Mouse (Mus musculus): ENCODE results near the gene Ifitm3. TPM values are rescaled to one million over a fixed set of nuclear protein-coding genes. Genes with fewer than 3 reads are reported as not detected.
"Not testable (repeated sequence)": the region's sequence is repeated elsewhere in the genome, so short reads cannot be mapped to it uniquely, and the experiment has no call there.

Gene Ifitm3
- total RNA-seq, 2 experiments from 2014 or later: 11.1 to 11.4 TPM

DNA sequence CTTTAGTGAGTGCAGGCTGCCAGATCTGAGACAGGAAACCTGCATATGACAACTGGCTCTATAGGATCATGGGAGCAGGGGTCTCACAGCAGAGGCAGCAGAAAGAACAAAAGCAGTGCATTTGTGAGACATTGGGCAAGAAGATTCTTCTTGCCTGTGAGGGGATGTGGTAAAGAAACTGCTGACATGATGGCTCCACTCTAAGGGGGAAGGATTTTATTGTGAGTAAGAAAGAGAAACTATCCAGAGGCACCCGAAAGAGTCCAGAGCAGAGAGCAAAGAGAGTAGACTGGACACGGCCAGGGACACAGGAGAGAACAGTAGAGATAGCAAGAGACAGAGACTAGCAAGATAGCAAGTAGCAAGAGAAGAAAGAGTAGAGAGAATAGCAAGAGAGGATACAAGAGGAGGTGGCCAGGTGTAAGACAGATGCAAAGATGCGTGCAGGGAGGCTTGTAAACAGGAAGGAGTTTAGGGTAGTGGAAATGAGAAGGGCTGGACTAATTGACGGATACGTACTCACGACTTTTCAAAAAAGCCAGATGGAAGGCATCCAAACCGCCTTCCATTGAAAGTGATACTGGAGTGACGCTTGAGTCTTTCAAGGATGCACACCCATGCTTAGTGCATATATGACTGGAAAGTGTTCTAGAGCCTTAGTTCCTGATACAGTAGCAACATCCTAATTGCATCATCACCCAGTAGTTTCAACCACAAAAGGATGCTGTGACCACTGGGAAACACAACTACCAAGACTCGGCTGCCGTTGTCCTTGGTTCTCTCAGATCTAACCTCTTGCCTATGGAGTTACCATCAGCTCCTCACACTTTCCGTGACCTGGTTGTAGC lies 11.5 kb downstream of the Ifitm3 start:
- DNase-seq: no peak

DNA sequence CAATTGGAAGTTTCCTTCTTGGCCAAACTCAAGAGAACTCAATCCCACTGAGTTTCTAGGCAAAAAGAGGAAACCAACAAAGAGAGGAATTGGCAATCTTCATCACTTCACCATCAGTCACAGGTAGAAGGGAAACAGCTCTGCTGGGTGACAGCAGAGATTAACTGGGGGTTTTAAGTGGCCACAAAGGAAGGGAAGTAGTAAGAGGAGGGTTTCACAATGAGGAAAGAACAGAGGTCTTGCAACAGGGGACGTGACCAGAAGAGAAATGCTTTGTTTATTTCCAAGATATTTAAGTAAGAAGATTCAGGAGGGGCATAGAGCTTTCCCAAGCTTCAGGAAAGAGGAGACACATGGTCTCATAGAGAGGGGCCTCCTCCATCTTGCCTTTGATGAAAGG lies 12.8 kb downstream of the Ifitm3 start:
- no peak for DNase-seq

DNA sequence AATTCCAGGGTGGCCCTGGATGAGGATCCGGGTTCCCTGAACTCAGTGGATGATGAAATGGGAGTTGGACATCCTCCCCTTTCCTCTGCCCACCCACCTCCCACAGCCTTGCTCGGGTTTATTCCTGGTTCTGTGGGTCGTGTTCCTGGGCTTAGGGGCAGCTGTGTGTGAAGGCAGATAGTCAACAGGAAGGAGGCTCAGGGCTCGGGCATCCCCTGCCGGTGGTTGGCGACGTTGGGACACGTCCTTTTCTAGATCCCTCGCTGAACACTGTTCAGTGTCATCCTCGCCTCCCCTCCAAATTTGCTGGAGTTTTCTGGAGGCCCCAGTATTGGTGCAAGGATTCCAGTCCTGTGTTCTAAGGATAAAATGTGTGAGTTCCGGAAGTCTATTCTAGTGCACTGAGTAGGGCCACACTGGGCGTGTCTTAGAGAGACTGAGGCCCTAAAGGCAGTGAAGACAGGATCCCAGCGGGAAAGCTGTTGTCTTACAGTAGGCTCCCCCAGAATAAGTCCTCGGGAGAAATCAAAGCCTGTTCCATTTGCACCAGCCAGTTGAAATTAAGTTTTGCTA lies 19.4 kb downstream of the Ifitm3 start:
- no peak for DNase-seq

DNA sequence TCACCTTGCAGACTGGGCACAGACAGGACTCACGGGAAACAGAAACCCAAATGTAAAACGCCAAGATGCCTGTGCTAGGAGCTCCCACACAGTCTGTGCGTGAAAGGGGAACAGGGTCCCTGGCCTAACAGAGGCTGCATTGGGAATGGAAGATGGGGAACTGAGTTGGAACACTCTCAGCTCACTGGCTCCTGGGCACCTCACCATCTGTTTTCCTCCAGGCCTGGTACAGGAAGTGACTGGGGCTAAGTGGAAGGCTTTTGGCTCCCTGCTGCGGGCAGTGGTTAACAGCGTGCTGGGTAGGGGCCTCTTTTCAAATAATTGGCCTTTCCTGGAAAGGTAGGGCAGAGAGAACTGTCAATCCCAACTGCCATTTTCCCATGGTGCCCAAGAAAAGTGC lies 19.9 kb downstream of the Ifitm3 start:
- no peak for DNase-seq

DNA sequence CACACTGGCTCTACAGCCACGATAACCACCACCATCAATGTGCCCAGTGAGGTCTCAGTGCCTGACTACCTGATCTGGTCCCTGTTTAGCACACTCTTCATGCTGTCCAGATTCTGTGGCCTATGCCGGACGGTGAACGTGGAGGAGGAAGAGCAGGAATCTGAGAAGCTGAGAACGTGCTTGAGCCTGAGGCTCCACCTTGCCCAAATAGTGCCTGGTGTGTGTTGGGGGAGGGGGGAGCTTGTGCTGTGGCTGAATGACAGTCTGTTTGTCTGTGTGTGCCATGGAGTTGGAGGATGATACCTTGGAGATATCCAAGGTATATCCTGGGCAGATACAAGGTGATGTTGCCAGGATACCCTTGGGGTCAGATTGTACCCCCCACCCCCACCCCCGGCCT lies 20.4 kb downstream of the Ifitm3 start:
- DNase-seq: no peak

DNA sequence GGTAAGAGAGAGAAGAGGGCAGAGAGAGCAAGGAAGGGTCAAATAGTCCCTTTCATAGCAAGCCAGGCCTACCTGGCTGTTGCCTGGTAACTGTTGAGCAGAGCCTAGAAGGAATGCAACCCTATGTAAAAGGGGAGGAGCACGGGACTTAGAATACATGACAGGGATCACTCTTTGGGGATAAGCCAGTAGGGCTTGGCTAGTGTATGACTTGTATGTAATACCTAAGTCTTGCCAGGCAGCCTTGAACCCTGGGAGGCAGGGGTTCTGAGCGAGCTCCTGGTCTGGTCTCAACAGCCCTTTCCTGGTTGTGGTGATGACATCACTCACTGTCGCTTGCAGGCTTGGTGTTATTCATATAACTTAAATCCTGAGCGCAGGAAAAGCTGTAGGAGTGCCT lies 21.5 kb downstream of the Ifitm3 start:
- no peak for DNase-seq

DNA sequence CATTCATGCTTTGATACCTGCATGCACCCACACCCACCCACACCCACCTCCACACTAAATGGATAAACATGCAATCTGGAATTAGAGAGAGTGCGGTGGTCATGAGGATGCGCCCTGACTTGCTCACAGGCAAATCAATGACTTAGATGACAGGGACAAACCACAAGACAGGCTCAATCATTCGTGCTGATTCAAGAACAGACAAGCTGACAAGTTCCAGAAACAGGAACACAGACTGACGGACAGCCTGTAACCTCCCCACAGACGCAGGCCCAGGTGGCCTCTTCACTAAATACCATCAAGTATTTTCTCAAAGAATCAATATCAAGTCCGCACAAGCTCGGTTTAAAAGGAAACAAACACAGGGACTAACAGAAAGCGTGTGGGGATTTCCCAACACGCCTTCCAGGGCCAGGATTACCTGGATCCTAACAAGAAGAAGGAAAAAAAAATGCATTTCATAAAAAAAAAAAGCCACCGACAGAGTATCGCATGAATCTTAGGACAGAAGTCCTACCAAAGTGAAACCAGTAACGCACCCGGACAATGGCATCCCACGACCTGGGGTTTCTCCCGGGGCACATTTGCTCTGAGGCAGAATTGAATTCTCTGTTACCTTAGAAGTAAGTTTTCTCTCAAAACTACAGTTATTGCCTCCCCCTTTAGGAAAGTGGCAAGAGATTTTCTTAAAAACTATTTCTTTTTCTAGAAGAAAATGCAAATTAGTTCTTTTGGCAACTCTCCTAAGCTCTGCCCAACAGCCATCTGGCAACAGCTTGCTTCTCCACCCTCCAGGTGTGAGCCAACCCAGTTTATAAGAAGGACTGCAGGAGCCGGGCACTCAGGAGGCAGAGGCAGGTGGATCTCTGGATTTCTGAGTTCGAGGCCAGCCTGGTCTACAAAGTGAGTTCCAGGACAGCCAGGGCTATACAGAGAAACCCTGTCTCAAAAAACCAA lies 23.1 kb downstream of the Ifitm3 start:
- DNase-seq: no peak

DNA sequence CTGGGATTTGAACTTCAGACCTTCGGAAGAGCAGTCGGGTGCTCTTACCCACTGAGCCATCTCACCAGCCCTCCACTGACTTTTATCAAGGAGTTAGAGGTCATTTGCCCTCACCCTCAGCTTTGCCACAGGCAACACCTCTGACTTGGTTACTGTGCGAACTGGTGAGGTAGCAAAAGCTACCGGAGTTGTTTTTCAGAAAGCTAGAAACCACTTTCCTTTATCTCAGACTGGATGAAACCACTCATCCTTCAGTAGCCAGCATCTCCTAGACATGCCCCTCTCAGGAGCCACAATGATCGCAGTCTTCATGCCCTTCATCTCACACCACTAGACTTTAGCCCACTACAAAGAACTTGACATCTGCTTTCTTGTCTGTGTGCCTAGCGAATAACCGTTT lies 27.6 kb downstream of the Ifitm3 start:
- DNase-seq: no peak

DNA sequence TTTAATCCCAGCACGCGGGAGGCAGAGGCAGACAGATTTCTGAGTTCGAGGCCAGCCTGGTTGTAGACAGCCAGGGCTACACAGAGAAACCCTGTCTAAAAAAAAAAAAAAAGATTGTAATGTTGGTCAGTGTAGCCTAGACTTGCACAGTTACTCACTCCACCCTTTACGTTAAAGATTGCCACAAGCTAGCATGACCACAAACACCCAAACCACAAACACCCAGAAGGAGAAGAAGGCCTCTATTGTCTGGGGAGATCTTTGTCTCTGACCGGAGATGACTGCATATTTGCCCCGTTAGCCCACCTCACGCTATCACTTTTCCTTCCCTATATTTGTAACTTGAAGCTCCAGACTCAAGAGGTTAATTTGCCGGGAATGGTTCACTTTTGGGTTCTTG lies 28.9 kb downstream of the Ifitm3 start:
- no peak for DNase-seq

DNA sequence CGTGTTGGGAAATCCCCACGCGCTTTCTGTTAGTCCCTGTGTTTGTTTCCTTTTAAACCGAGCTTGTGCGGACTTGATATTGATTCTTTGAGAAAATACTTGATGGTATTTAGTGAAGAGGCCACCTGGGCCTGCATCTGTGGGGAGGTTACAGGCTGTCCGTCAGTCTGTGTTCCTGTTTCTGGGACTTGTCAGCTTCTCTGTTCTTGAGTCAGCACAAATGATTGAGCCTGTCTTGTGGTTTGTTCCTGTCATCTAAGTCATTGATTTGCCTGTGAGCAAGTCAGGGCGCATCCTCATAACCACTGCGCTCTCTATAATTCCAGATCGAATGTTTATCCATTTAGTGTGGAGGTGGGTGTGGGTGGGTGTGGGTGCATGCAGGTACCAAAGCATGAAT lies 33.9 kb downstream of the Ifitm3 start:
- not testable (repeated sequence) for DNase-seq

DNA sequence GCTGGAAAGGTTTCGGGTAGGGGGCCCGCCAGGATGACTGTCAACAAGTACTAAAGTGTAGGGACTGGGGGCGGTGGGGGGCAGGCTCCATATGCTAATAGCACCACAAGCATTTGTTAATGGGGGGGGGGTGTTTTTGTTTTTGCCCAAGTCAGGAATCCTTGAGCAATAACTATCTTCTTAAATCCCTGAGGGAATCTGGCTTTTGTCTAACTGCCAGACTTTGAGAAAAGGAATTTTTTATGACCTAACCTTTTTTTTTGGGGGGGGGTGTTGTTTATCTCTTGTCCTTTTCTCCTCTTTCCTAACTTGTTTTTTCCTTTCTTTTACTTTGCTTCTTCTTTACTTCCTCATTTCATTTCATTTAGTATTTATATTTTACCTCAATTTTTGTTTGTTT lies 35.1 kb downstream of the Ifitm3 start:
- no peak for DNase-seq

DNA sequence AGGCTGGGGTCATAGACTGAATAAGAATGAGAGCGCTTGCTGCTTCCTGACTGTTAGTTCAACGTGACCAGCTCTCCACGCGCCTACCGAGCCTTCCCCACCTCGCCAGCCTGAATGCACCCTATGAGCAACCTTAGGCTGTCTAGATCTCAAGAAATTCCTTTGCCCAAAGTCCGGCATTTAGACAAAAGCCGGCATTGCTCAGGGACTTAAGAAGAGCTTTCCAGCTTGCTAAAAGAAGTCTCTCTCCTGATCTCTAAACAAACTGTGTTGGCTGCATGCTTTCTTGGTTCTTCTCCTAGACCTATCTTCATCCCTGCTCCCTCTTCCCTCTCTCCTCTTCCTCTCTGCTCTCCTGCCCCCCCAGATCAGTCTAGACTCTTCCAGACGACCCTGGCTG lies 35.6 kb downstream of the Ifitm3 start:
- no peak for DNase-seq

DNA sequence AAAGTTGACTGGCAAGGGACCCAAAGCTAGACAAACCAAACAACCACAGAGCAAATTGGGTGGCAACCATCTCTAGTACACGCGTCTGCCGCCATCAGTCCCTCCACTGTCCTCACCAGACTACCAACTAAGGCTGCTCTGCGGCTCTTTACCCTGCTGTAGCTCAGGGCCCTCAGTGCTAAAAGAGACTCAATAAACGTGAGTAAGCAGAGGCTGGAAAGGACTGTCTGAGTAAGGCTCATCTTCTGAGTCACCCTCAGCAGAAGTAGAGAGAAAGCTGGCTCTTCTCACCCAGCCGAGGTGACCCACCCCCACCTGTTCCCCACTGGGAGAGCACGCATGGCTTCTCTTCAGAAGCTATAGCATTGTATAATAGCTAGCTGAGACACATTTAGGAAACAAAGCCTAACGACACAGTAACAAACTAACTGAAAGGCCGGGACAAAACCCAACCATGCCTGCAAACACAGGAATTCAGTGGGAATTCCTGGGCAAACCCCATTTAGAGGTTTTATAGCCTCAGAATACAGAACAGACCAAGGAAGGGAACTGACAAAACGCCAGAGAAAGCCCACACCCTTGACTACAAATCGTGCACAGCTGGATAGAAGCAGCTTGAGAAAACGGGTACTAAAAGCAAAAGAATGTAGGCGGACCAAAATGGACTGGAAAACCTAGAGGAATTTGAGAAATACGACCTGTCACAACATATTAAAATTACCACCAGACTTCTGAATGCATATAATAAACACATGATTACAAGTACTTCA lies 37.0 kb downstream of the Ifitm3 start:
- DNase-seq: no peak

DNA sequence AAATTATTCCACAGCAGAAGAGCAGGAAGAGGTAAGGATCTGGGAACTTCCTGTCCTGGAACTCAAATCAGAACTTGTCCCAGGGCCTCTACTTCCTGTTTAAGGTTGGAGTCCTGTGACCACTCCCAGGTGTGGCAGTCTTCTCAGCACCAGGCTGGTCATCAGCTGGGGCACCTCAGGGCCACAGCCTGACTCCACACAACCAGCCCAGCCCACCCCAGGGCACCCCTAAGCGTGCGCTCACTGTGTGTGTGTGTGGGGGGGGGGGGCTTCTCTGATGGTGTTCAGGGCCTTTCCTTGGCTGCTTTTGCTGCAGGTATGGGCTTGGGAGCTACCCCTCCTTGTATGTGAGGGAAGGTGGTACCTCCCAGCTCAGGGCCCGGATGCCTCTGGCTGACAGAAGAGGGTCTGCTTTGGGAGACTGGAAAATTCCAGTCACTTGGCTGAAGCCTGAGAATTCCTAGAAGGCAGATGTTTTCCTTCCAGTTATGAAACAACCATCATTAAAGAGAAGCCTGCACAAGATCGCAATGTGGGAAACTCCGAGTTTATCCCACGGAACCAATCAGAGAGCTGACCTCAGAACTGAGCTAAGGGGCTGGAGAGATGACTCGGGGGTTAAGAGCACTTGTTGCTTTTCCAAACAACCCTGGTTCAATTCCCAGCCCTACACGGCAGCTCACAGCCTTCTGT lies 38.9 kb downstream of the Ifitm3 start:
- DNase-seq: no peak

DNA sequence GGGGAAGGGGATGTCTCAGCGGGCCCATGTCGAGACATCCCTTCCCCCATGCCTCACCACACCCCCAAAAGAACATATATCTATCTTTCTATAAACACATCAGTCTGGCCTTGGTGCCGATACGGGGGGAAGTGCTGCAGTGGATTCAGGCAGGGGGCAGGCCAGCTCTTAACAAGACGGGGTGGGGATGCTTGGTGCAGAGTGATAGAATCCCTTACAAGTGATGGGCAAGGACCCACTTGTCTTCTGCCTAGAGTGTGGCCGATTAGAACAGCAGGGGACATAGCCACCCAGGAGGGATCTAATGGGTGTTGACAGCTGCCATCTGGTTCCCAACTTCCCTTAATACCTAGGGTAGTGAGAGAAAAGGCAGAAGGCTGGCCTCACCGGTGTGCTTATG lies 39.6 kb downstream of the Ifitm3 start:
- no peak for DNase-seq

DNA sequence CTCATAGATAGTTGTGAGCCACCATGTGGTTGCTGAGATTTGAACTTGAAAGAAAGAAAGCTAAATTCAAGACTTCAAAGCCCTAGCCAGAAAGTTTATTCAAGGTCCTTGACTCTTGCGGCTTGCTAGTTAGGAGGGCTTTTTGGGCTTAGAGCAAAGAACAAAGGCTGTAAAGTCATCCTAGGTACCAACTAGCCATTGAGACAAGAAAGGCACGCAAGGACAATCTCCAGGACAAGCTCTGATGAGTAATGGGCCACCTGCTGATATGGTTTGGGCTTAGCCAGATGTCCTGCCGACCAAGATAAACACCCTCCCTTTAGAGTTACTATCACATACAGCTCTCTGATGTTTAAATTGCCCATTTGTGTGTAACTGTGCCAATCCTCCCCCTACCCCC lies 41.9 kb downstream of the Ifitm3 start:
- not testable (repeated sequence) for DNase-seq

DNA sequence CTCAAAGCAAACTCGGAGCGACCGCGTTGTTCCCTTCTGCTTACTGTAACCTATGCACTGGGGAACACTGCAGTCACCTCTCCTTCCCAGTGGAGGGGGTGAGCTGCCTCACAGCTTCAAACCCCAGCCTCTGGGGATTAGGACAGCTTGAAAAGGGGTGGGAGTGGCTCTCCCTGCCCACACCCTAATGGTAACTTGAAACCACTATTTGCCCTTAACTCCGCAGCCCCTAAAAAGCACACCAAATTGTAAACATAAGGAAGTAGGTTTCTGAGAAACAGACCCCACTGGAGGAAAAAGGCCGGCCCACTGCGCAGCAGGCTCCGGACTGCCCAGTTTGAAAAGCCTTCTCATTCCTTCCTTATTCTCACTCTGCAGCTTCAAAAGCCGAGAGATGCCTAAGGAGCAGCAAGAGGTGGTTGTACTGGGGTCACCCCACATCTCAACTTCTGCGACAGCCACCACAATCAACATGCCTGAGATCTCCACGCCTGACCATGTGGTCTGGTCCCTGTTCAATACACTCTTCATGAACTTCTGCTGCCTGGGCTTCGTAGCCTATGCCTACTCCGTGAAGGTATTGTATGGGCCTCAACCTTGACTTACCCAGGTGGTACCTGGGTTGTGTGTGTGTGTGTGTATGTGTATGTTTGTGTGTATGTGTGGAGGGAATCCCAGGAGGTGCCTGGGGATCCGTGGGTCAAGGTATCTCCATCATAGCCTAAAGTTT lies 42.5 kb downstream of the Ifitm3 start:
- no peak for DNase-seq

DNA sequence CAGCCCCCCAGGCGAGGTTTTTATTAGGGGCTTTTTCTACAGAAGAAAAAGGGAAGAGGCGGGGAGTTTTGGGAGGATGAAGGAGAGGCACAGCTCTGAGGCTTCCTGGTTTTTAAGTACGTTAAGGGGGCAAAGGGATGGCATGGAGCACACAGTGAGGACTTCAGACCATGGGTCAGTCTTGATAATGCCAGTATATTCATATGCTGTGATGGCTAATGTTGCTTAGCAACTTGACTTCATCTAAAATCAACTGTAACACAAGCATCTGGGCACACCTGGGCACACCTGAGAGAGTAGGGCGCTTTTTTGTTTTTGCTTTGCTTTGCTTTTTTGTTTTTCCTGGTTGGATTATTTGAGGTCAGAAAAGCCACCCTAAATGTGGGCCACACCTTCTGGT lies 43.6 kb downstream of the Ifitm3 start, which contains the start of gene Ifitm1:
Gene Ifitm1 (plus strand): TSS at position 301 of the 400 bp plus-strand sequence.
- no peak for DNase-seq

DNA sequence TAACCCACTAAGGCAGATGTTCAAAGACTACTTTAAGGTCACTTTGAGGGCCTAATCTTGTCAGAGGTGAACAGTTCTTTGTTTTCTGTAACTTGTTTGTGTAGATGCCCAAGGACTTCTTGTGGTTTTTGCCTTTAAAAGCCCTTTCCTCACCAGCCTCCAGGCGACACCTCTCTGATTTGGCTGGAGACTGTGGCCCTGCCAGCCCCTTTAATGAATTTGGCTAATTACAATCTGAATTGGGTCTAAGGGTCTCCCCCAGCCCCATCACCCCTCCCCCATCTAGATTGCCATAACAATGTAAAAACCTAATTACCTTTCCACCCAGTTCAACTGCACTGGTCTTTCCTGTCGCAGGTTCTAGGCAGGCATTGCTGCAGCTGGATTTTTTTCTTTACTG lies 47.8 kb downstream of the Ifitm3 start:
- no peak for DNase-seq

DNA sequence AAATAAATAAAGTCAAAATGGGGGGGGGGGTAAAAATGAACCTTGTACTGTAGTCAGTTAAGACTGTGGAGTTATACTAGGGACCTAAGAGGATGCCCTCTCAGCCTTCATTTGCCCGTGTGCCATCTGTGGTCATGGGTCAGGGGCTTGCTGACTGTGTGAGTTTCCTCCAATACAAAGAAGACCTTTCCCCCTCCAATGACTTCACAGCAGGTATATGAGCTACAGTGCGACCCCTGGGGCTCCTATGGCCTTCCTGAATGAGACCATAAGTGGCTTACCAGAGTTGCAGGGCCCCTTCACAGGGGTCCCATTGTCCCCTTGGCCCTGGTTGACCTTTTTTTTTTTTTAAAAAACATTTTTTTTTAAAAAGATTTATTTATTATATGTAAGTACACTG lies 49.2 kb downstream of the Ifitm3 start:
- no peak for DNase-seq

DNA sequence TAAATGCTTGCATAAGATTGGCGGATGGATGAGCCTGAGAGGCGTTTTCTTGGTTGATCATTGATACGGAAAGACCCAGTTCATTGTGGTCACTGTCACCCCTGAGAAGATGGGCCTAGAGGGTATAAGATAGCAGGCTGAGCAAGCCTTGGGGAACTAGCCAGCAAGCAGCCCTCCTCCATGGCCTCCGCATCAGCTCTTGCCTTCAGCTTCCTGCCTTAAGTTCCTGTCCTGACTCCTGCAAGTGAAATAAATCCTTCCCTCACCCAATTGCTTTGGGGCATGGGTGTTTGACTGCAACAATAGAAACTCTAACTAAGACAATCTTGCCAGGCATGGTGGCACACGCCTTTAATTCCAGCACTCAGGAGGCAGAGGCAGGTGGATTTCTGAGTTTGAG lies 50.5 kb downstream of the Ifitm3 start:
- no peak for DNase-seq

Measured in layer of hippocampus, postnatal 36 days (tissue).